Mouse (Mus musculus) ES-E14 (cell line): ENCODE measurements around the gene Pigq. TPM values are rescaled to one million over a fixed set of nuclear protein-coding genes. Genes with fewer than 3 reads are reported as not detected.

ENCODE experiments used
- DNase-seq: peaks from one replicate; pipeline ENCODE4 v3.0.0-alpha.2; 2013; ENCODE audit warnings: low read depth, low spot score
- H3K27ac ChIP-seq: 2 replicates; pipeline ENCODE4 v1.5.1; 2012; ENCODE audit warnings: low read depth, mild to moderate bottlenecking, low read length, moderate library complexity, mixed read lengths; ENCODE audit not compliant: poor library complexity, insufficient read depth, severe bottlenecking
- H3K36me3 ChIP-seq: 2 replicates; pipeline ENCODE4 v1.6.1; 2012; ENCODE audit warnings: mild to moderate bottlenecking, low read length, moderate library complexity, mixed read lengths; ENCODE audit not compliant: control insufficient read depth, poor library complexity, insufficient read depth, severe bottlenecking
- H3K4me1 ChIP-seq, 2 experiments: fragments of 150-350 bp in 1 of 2; sonication (generic) in 1 of 2; 2 replicates each; pipeline ENCODE4 v1.6.1; 2012; ENCODE audit warnings: low read length in 2 of 2, mild to moderate bottlenecking in 1 of 2, mixed read lengths in 1 of 2; ENCODE audit not compliant: control insufficient read depth in 2 of 2, insufficient read depth in 2 of 2, poor library complexity in 1 of 2
- H3K4me3 ChIP-seq, 2 experiments: fragments of 150-350 bp in 1 of 2; sonication (generic) in 1 of 2; 2 replicates each; pipeline ENCODE4 v1.5.1; 2012; ENCODE audit warnings: low read length in 2 of 2, low read depth in 1 of 2, mild to moderate bottlenecking in 1 of 2, mixed read lengths in 1 of 2; ENCODE audit not compliant: insufficient read depth in 1 of 2, poor library complexity in 1 of 2, severe bottlenecking in 1 of 2
- H3K9ac ChIP-seq: 2 replicates; pipeline ENCODE4 v1.6.1; 2012; ENCODE audit warnings: low read depth, mild to moderate bottlenecking, low read length, mixed read lengths; ENCODE audit not compliant: poor library complexity, insufficient read depth, severe bottlenecking
- H3K9me3 ChIP-seq: fragments of 150-350 bp; sonication (generic); 2 replicates; pipeline ENCODE4 v1.6.1; 2012; ENCODE audit warnings: low read depth, mild to moderate bottlenecking, low read length; ENCODE audit not compliant: control insufficient read depth, insufficient read depth
- CHD2 ChIP-seq: IDR thresholded peaks from 2 replicates; pipeline ENCODE4 v1.6.1; 2014; ENCODE audit warnings: mild to moderate bottlenecking, low read depth, low read length, inconsistent platforms
- HCFC1 ChIP-seq: IDR thresholded peaks from 2 replicates; pipeline ENCODE4 v1.6.1; 2012; ENCODE audit warnings: low read length, inconsistent platforms, borderline replicate concordance; ENCODE audit not compliant: insufficient read depth
- MAFK ChIP-seq: IDR thresholded peaks from 2 replicates; pipeline ENCODE4 v1.6.1; 2014; ENCODE audit warnings: mild to moderate bottlenecking, low read depth, low read length, inconsistent platforms; ENCODE audit not compliant: insufficient read depth
- ZC3H11A ChIP-seq: IDR thresholded peaks from 2 replicates; pipeline ENCODE4 v1.6.1; 2012; ENCODE audit warnings: low read depth, mild to moderate bottlenecking, inconsistent platforms, low read length, borderline replicate concordance
- ZNF384 ChIP-seq: IDR thresholded peaks from 2 replicates; pipeline ENCODE4 v1.6.1; 2012; ENCODE audit warnings: low read depth, low read length, inconsistent platforms
- in situ Hi-C, 2 experiments: fragments of 600-800 bp; cut with MboI; formaldehyde crosslinking; loops; one replicate each; pipeline ENCODE4 v1.15.1; 2025; ENCODE audit warnings: low sequenced_read_pairs in 2 of 2, inconsistent platforms in 1 of 2; ENCODE audit not compliant: unreplicated experiment in 2 of 2
- total RNA-seq: library from RNA; depleted of rRNA; stranded (reverse); fragments of 300-350 nt; gene quantifications from 2 replicates; pipeline ENCODE4 v1.2.3, GENCODE M21; 2012

Pigq gene
- total RNA-seq, 1 experiment: 44.4 TPM

GRCm38 (mm10) chr17:25980854-25981253, 36.1 kb upstream of the Pigq start:
- H3K9ac ChIP-seq: no peak overlapping the region

GRCm38 (mm10) chr17:25979829-25980738, 35.3 kb upstream of the Pigq start:
- Histone ChIP-seq H3K9ac (no peak overlapping the region), H3K27ac (no peak overlapping the region), H3K4me3 (no peak overlapping the region), H3K36me3 (no peaks in the 10 kb centered on the region), H3K9me3 (no peaks in the 10 kb centered on the region), H3K4me1 (peaks cover 5% of the 10 kb centered on the region in 2 experiments; a peak in 2 of 4 replicates)
- TF ChIP-seq HCFC1: no peak
- TF ChIP-seq ZNF384: no peak
- TF ChIP-seq ZC3H11A: no peak
- TF ChIP-seq MAFK: no peak
- no peak for TF ChIP-seq CHD2
- no peak for DNase-seq
- in situ Hi-C loops: no loop called here

More at GRCm38 (mm10) chr17:25980854-25981253, 36.1 kb upstream of the Pigq start:
- H3K9me3 ChIP-seq: no peaks in the 10 kb centered on the region
- no peak for DNase-seq
- H3K4me1 ChIP-seq: peaks cover 5% of the 10 kb centered on the region in 2 experiments; a peak in 2 of 4 replicates
- in situ Hi-C loops: no loop called here
- H3K4me3 ChIP-seq: no peak overlapping the region
- TF ChIP-seq MAFK: no peak
- TF ChIP-seq ZC3H11A: no peak
- no peak for TF ChIP-seq CHD2
- no peak for TF ChIP-seq ZNF384
- TF ChIP-seq HCFC1: no peak
- H3K36me3 ChIP-seq: no peaks in the 10 kb centered on the region
- no peak overlapping the region for H3K27ac ChIP-seq

- Histone ChIP-seq H3K4me3 (no peak overlapping the region), H3K27ac (no peak overlapping the region), H3K9ac (no peak overlapping the region), H3K36me3 (no peaks in the 10 kb centered on the region), H3K4me1 (no peaks in the 10 kb centered on the region), H3K9me3 (no peaks in the 10 kb centered on the region)
- no peak for DNase-seq
- TF ChIP-seq HCFC1: no peak
- TF ChIP-seq CHD2: no peak
- no peak for TF ChIP-seq ZC3H11A
- TF ChIP-seq MAFK: no peak
- TF ChIP-seq ZNF384: no peak
- in situ Hi-C loops: no loop called here
These were observed 26.4 kb upstream of the Pigq start for GRCm38 (mm10) chr17:25970954-25971707.

GRCm38 (mm10) chr17:25970448-25970847, 25.7 kb upstream of the Pigq start:
- TF ChIP-seq ZNF384 (no peak), ZC3H11A (no peak), HCFC1 (no peak), MAFK (no peak), CHD2 (no peak)
- in situ Hi-C loops: no loop called here

More at GRCm38 (mm10) chr17:25970448-25970847, 25.7 kb upstream of the Pigq start:
- H3K9ac ChIP-seq: no peak overlapping the region
- no peak for DNase-seq
- no peak overlapping the region for H3K27ac ChIP-seq
- H3K4me3 ChIP-seq: no peak overlapping the region
- no peaks in the 10 kb centered on the region for H3K36me3 ChIP-seq
- H3K4me1 ChIP-seq: no peaks in the 10 kb centered on the region
- no peaks in the 10 kb centered on the region for H3K9me3 ChIP-seq
